Mouse (Mus musculus) heart, embryonic 12.5 days (tissue): ENCODE measurements around the gene Eif5a2. TPM values are rescaled to one million over a fixed set of nuclear protein-coding genes. Genes with fewer than 3 reads are reported as not detected.
"Not testable (repeated sequence)": the region's sequence is repeated elsewhere in the genome, so short reads cannot be mapped to it uniquely, and the experiment has no call there.

ENCODE experiments used
- ATAC-seq: fragments of 200-750 bp; cut with Nextera tagmentation; 2 replicates; pipeline ENCODE4 v1.8.0; 2017; ENCODE audit warnings: moderate TSS enrichment, moderate library complexity; ENCODE audit not compliant: insufficient number of reproducible peaks, low FRiP score
- H3K27ac ChIP-seq: fragments of 300-500 bp; sonication (generic); 2 replicates; pipeline ENCODE4 v1.5.1; 2016; ENCODE audit warnings: mild to moderate bottlenecking, moderate library complexity; ENCODE audit not compliant: poor library complexity, severe bottlenecking
- H3K27me3 ChIP-seq: fragments of 300-500 bp; sonication (generic); replicated peaks from 2 replicates; pipeline ENCODE4 v1.6.1; 2016; ENCODE audit warnings: mild to moderate bottlenecking, moderate library complexity
- H3K36me3 ChIP-seq: fragments of 300-500 bp; sonication (generic); 2 replicates; pipeline ENCODE4 v1.6.1; 2016; ENCODE audit warnings: mild to moderate bottlenecking, moderate library complexity
- H3K4me1 ChIP-seq: fragments of 300-500 bp; sonication (generic); replicated peaks from 2 replicates; pipeline ENCODE4 v1.6.1; 2016; ENCODE audit warnings: mild to moderate bottlenecking
- H3K4me2 ChIP-seq: fragments of 300-500 bp; sonication (generic); 2 replicates; pipeline ENCODE4 v1.6.1; 2016; ENCODE audit warnings: mild to moderate bottlenecking, moderate library complexity
- H3K4me3 ChIP-seq: fragments of 300-500 bp; sonication (generic); 2 replicates; pipeline ENCODE4 v1.5.1; 2016; ENCODE audit warnings: mild to moderate bottlenecking
- H3K9ac ChIP-seq: fragments of 300-500 bp; sonication (generic); 2 replicates; pipeline ENCODE4 v1.6.1; 2016; ENCODE audit warnings: mild to moderate bottlenecking, moderate library complexity
- H3K9me3 ChIP-seq: fragments of 300-500 bp; sonication (generic); replicated peaks from 2 replicates; pipeline ENCODE4 v1.6.1; 2016; ENCODE audit warnings: mild to moderate bottlenecking, moderate library complexity
- WGBS: fragments of 180-500 bp; shearing (Covaris S2); methylation state at CpG from one replicate; pipeline ENCODE4 v1.1.7; 2016; 5-methylcytosine and 5-hydroxymethylcytosine counted together
- polyA plus RNA-seq: library from polyadenylated mRNA; unstranded; fragments of >200 nt; fragmentation: Nextera tagmentation; extraction: Ambion mirVana; gene quantifications from 2 replicates; pipeline ENCODE4 v1.2.1, GENCODE M21; 2016

The Eif5a2 gene
- polyA plus RNA-seq, 1 experiment from 2014 or later, result 16.0 TPM

DNA sequence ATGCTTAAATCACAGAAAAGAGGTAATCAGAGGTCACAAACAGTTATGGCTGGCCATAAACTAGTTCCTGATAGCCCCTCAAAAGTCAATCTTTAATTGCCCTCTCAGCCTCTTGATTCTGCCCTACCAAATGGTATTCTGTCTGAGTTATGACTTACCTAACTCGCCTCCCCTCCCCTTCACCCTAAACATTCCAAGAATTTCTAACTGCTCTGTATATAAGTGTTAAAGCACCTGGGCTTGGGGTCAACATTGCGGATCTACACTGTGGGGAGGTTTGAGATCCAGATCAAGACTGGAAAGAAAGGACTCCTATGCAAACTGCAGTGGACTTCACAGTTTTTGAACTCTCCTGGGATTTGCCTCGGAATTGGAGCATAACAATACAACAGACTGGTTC, 12.9 kb upstream of the Eif5a2 start:
- no peaks in the 10 kb centered on the region for H3K9me3 ChIP-seq

DNA sequence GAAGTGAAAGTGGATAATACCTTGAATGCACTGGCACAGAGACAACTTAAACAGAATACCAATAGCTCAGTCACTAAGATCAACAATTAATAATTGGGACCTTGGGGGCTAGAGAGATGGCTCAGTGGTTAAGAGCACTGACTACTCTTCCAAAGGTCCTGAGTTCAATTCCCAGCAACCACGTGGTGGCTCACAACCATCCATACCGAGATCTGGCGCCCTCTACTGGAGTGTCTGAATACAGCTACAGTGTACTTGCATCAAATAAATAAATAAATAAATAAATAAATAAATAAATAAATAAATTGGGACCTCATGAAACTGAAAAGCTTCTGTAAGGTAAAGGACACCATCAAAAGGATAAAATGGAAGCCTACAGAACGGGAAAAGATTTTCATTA, 8.2 kb upstream of the Eif5a2 start:
- not testable (repeated sequence) for H3K4me2 ChIP-seq, ATAC-seq, H3K9me3 ChIP-seq, H3K4me3 ChIP-seq, H3K27me3 ChIP-seq, H3K36me3 ChIP-seq, H3K27ac ChIP-seq, H3K9ac ChIP-seq
- 60% methylated on average over 4 of the region's 4 CpGs for WGBS
- H3K4me1 ChIP-seq, result peaks cover 11% of the 10 kb centered on the region

More for the DNA sequence above, 12.9 kb upstream of the Eif5a2 start:
- no peak overlapping the region for H3K4me3 ChIP-seq
- H3K27ac ChIP-seq, result no peak overlapping the region
- H3K4me2 ChIP-seq, result no peak overlapping the region
- no peak overlapping the region for H3K9ac ChIP-seq
- no peaks in the 10 kb centered on the region for H3K4me1 ChIP-seq
- H3K27me3 ChIP-seq, result no peaks in the 10 kb centered on the region
- no peak for ATAC-seq
- 75% methylated on average over 3 of the region's 3 CpGs for WGBS
- H3K36me3 ChIP-seq, result no peaks in the 10 kb centered on the region

DNA sequence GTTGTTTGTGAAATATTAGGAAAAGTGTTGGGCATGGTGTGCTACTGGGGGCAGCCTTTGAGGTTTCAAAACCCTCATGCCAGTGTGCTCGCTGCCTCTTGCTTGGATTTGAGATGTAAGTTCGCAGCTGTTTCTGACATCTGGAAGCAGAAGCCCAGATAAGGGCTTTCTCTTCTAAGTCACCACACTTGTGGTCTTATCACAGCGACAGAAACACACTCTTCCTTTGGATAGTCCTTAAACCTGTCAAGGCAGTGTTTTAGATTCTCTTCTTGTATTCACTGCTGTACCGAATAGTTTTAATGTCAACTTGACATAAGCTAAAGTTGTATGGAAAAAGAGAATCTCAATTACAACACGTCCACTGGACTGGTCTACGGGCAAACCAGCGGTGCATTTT, 5.7 kb upstream of the Eif5a2 start:
- 43% methylated on average over 7 of the region's 7 CpGs for WGBS
- ATAC-seq, result no peak
- Histone ChIP-seq H3K9ac (no peak overlapping the region), H3K4me1 (peaks cover 11% of the 10 kb centered on the region), H3K27ac (no peak overlapping the region), H3K4me2 (peak overlapping the region; percentile 22; the same call in 1 of the 2 replicates), H3K9me3 (0 out of 2 replicates have a peak, but pooled peaks cover 3% of the 10 kb centered on the region), H3K36me3 (no peaks in the 10 kb centered on the region), H3K27me3 (no peaks in the 10 kb centered on the region), H3K4me3 (no peak overlapping the region)

DNA sequence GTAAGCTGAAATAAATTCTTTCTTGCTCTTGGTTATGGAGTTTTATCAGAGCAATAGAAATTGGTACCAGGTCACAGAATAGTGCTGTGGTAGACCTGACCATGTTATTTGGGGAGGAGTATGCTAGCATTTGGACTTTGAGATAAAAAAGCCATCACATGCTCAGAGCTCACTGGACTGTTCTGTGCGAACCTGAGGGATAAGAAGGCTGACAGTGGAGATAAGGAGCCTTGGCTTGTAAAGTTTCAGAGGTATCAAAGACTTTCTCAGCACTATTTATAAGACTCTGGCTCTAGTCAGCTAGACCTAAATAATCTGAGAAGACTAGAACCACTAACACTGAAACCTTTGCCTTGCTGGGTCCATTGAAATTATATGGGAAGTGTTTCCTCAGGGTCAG, 5.1 kb upstream of the Eif5a2 start:
- Histone ChIP-seq H3K9me3 (0 out of 2 replicates have a peak, but pooled peaks cover 3% of the 10 kb centered on the region), H3K27ac (no peak overlapping the region), H3K4me2 (peak overlapping the region; percentile 22; the same call in 1 of the 2 replicates), H3K27me3 (no peaks in the 10 kb centered on the region), H3K36me3 (no peaks in the 10 kb centered on the region), H3K9ac (no peak overlapping the region), H3K4me1 (peaks cover 14% of the 10 kb centered on the region), H3K4me3 (no peak overlapping the region)
- WGBS, result 15% methylated on average over 1 of the region's 1 CpGs
- ATAC-seq, result peak; percentile 71

DNA sequence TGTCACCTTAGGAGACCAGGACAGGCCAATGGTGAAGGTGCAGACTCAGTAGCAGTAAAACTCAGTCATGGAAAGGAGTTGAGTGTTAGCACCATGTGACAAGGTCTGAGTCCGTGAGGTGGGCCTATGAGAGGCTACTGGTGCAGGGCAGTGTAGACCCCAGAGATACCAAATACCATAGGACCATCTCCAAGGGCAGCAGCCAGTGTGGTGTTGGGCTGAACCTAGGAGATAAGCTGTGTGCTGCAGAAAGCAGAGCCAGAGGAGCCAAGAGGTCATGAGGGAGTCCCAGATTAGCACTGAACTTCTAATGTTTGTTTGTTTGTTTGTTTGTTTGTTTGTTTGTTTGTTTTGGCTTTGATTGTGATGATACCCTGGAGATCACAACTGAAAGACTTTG, 4.6 kb upstream of the Eif5a2 start:
- no peak overlapping the region for H3K4me3 ChIP-seq
- no peak overlapping the region for H3K4me2 ChIP-seq
- peak; percentile 46; the same call in 1 of the 2 replicates for ATAC-seq
- no peaks in the 10 kb centered on the region for H3K36me3 ChIP-seq
- H3K4me1 ChIP-seq, result peaks cover 14% of the 10 kb centered on the region
- 70% methylated on average over 1 of the region's 1 CpGs for WGBS
- no peak overlapping the region for H3K9ac ChIP-seq
- no peaks in the 10 kb centered on the region for H3K27me3 ChIP-seq
- no peak overlapping the region for H3K27ac ChIP-seq
- H3K9me3 ChIP-seq, result 0 out of 2 replicates have a peak, but pooled peaks cover 3% of the 10 kb centered on the region

DNA sequence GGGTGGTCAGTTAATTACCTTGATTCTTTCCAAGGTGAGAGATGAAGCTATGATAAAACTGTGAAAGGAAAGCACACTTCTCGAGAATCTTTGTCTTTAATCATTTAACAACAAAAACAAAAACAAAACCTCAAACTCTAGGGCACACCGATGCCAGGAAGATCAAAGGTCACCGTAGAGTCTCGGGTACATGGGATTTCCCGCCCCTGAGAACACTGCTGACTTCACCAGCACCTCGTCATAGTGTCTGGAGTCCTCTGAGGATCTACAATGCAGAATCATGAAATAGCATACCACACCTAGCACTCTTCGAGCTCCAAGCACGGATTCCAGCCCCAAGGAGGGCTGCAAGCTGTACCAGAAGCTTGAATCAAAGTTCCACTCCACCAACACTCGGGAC, 565 bp upstream of the Eif5a2 start:
- peak overlapping the region; percentile 95; the same call in 1 of the 2 replicates for H3K4me3 ChIP-seq
- H3K4me2 ChIP-seq, result peak overlapping the region; percentile 98
- H3K9ac ChIP-seq, result no peak overlapping the region
- H3K4me1 ChIP-seq, result peaks cover 17% of the 10 kb centered on the region
- WGBS, result 73% methylated on average over 9 of the region's 9 CpGs
- H3K36me3 ChIP-seq, result peaks cover 4% of the 10 kb centered on the region; the same call in 1 of the 2 replicates
- H3K27ac ChIP-seq, result no peak overlapping the region
- no peaks in the 10 kb centered on the region for H3K27me3 ChIP-seq
- no peak for ATAC-seq
- H3K9me3 ChIP-seq, result 0 out of 2 replicates have a peak, but pooled peaks cover 3% of the 10 kb centered on the region

DNA sequence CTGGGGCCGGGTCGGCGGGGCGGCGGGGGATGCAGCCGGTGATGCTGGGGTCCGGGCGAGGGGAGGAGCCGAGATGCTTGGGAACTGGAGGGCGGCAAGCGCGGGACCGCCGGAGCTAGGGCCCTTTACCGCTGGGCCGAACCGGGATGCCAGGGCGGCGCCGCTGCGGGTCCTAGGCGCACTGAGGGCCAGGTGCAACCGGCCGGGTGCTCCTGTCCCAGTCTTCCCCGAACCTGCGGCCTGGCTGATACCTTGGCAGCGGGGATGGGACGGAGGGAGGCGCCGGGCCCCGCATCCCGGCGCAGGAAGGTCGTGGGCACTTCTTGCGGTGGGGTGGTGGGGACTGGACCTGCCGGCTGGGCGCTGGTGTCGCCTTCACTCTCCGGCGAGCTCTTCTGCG, 346 bp downstream of the Eif5a2 start:
- H3K27me3 ChIP-seq, result no peaks in the 10 kb centered on the region
- H3K9me3 ChIP-seq, result 0 out of 2 replicates have a peak, but pooled peaks cover 3% of the 10 kb centered on the region
- peak overlapping the region; percentile 81 for H3K9ac ChIP-seq
- no peak; the same call in 1 of the 2 replicates for ATAC-seq
- peak overlapping the region; percentile 95 for H3K4me3 ChIP-seq
- H3K4me1 ChIP-seq, result peaks cover 8% of the 10 kb centered on the region
- H3K4me2 ChIP-seq, result peak overlapping the region; percentile 98
- no peak overlapping the region for H3K27ac ChIP-seq
- H3K36me3 ChIP-seq, result peaks cover 4% of the 10 kb centered on the region; the same call in 1 of the 2 replicates
- whole genome bisulfite sequencing, result under 1% methylated on average over 41 of the region's 41 CpGs

DNA sequence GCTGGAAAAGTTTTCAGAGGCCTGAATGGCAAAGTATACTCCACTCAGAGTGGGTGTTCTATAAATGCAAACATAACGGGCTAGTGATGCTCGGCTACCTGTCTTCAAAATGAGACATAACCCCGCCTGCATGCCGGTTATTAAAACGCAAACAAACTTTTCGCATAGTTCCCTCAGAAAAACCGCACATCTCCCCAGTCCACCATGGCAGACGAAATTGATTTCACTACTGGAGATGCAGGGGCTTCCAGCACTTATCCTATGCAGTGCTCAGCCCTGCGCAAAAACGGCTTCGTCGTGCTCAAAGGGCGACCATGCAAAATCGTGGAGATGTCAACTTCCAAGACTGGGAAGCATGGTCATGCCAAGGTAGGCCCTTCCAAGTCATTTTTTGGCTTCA, 772 bp downstream of the Eif5a2 start:
- no peaks in the 10 kb centered on the region for H3K27me3 ChIP-seq
- no peak overlapping the region for H3K27ac ChIP-seq
- H3K4me2 ChIP-seq, result peak overlapping the region; percentile 98
- 0 out of 2 replicates have a peak, but pooled peaks cover 3% of the 10 kb centered on the region for H3K9me3 ChIP-seq
- peak; percentile 10; the same call in 1 of the 2 replicates for ATAC-seq
- peaks cover 6% of the 10 kb centered on the region; the same call in 1 of the 2 replicates for H3K4me1 ChIP-seq
- 19% methylated on average over 14 of the region's 14 CpGs for WGBS
- H3K4me3 ChIP-seq, result peak overlapping the region; percentile 95
- H3K9ac ChIP-seq, result peak overlapping the region; percentile 81
- peaks cover 4% of the 10 kb centered on the region; the same call in 1 of the 2 replicates for H3K36me3 ChIP-seq

DNA sequence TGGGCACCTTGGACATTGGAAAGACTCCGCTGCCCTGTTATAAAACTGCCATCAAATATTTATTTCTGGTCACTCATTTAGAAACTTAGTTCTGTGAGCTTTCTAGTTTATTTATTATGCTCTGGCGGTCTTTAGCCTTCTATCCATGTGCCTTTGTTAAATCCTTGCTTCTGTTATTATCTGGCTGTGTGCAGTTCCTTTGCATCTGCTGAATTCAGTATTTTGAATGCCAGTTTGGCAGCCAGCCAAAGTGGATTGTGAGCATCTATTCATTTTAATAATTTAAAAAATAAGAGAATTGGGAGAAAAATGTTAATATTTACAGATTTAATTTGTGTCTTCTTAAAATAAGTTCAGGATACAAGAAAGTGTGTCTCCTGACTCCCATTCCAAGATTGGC, 3.1 kb downstream of the Eif5a2 start:
- Histone ChIP-seq H3K4me3 (no peak overlapping the region), H3K4me2 (no peak overlapping the region), H3K27me3 (no peaks in the 10 kb centered on the region), H3K36me3 (peaks cover 6% of the 10 kb centered on the region; the same call in 1 of the 2 replicates), H3K4me1 (peaks cover 6% of the 10 kb centered on the region; the same call in 1 of the 2 replicates), H3K9ac (no peak overlapping the region), H3K27ac (no peak overlapping the region), H3K9me3 (no peaks in the 10 kb centered on the region)
- no peak for ATAC-seq
- 90% methylated on average over 2 of the region's 2 CpGs for WGBS

DNA sequence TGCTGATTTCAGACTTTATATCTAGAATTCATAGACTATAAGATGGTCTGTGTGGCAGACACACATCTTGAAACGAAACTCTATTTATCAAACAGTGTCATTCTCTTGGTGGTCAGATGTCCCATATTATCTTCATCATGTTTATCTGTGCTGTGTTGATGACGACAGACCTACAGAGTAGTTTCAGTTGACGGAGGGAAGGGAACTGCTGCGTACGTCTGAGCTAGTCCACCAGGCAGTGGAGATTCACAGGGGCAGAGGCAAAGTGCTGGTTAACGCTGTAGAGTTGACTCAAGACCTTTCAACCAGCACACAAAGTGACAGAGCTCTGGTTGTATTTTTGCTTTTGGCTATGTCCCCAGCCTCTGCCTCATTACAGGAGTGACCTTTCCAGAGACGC, 13.8 kb downstream of the Eif5a2 start:
- Histone ChIP-seq H3K9me3 (no peaks in the 10 kb centered on the region), H3K36me3 (peaks cover 10% of the 10 kb centered on the region; the same call in 1 of the 2 replicates), H3K4me1 (no peaks in the 10 kb centered on the region), H3K27ac (no peak overlapping the region), H3K4me3 (no peak overlapping the region), H3K27me3 (no peaks in the 10 kb centered on the region), H3K9ac (no peak overlapping the region), H3K4me2 (no peak overlapping the region)
- WGBS, result 77% methylated on average over 7 of the region's 7 CpGs
- ATAC-seq, result no peak

DNA sequence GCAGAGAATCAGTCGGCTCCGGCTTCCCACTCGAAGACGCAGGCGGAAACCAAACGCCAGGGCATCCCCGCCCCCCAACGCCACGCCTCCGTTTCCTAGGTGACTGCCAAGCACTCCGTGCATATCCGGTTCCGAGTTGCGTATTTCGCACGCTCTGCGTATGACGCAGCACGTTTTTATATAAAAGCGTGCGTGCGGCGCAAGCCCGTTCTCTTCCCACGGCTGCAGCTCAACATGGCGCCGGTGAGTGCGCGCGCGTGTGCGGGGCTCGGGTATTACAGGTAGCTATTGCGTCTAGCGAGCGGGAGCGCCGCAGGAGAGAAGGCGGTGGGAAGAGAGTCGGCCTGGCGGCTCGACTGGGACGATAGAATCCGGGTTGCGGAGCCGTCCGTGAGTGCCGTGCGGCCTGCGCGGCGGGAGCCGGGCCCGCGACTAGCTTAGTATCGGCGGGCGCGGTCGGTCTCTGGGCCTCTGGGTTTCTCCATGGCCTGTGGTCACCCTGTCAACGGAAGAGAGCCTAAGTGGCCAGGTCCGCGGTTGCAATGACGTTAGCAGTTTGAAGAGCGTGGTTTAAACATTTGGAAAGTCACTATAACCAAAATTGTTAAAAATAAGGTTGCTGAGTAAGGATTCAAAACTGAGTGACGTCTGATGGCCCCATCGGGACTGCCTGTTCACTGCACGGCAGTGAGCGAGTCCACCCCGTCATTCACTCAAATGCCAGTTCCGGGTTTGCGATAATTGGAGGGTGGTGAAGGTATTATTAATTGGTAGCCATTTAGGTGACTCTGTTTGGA, 24.4 kb downstream of the Eif5a2 start, which contains the start of gene Rpl22l1:
Rpl22l1 (plus strand) TSS at position 136 of the 797 bp plus-strand sequence.
- Histone ChIP-seq H3K4me2 (peak within 1 kb of the TSS; percentile 79), H3K27ac (peak within 1 kb of the TSS; percentile 69), H3K9ac (peak within 1 kb of the TSS; percentile 94), H3K9me3 (no peaks in the 10 kb centered on the region), H3K27me3 (no peaks in the 10 kb centered on the region), H3K4me1 (peaks cover 3% of the 10 kb centered on the region; the same call in 1 of the 2 replicates), H3K4me3 (peak within 1 kb of the TSS; percentile 78), H3K36me3 (peaks cover 20% of the 10 kb centered on the region)
- ATAC-seq, result peak; percentile 99
- under 1% methylated on average over 72 of the region's 72 CpGs for WGBS
